Mouse (Mus musculus) E14TG2a.4 (cell line): ENCODE data around the gene Rpusd4.

Experiments used
- CTCF ChIP-seq: conservative IDR thresholded peaks from 2 replicates; pipeline ENCODE4 v1.5.1; 2014; ENCODE audit warnings: low read length
- POU5F1 ChIP-seq: IDR thresholded peaks from 2 replicates; pipeline ENCODE4 v1.6.1; 2014; ENCODE audit warnings: low read length, borderline replicate concordance

- TF ChIP-seq CTCF = no peak
- no peak for TF ChIP-seq POU5F1
Measured at GRCm38 (mm10) chr9:35317233-35317980, 49.7 kb downstream of the Rpusd4 start.
